Mouse (Mus musculus) MN1 (cell line): ENCODE data around the gene Gng10.

Source experiments
- DNase-seq: peaks from one replicate; pipeline ENCODE4 v3.0.0-alpha.2; 2016; ENCODE audit warnings: low spot score

Gng10 gene

DNA sequence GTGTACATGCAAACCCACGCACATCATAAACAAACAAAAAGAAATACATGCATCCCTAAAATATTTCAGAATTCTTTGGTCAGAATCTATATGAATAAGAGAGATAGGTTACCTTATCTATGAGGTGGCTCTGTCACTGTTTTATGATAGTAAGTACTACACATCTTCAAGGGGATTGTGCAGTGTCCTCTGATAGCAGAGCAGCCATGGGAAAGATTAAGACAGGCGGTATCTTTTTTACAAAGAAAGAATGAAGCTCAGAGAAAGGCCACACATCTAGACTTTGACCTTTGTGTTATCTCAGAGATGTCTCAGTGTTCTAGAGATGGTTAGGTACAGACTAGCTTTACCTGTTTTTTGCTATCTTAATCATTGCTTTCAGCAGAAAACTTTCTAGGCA lies 18.0 kb upstream of the Gng10 start:
- DNase-seq: no peak

DNA sequence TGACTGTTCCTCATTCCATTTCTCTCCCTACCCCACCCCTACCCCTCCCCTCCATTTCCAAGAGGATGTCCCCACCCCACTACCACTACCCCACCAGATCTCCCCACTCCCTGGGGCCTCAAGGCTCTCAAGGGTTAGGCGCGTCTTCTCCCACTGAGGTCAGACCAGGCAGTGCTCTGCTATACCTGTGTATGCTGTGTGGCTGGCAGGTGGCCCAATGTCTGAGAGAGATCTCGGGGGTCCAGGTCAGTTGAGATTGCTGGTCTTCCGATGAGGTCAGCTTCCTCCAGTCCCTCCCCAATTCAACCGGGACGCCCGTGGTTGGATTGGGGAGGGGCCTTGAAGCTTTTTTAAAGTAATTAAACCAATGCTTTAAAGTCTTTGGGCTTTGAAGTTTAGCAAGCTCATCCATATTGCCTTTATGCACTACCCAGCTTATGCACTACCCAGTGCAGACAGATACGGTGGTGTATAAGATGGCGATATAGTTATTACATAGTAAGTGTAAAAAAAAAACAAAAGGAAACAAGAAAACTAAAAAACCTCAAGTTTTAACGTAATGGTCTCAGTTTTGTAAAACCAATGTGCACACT lies 467 bp upstream of the Gng10 start:
- peak; percentile 13 for DNase-seq

DNA sequence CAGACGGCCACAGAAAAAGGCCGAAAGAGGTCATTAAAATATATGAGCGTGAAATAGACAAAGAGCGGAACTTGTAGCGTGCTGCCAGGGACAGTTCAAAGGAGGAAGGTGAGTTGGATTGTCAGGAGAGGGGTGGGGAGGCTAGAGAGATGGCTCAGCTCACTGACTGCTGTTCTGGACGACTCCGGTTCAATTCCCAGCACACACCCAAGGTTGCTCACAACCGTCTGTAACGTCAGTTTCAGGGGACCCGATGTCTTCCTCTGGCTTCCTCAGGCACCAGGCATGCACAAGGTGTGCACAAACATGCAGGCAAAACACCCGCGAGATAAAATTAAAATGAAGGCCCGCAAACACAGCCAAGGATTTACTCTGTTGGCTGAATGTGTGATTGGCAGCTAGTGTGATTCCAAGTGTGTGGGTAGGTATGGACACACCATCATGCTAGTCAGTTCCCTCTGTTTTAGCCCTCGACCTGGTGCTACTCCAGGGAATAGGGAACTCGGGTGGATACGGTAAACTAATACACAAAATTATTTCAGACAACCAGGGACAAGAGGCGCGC lies 980 bp downstream of the Gng10 start:
- DNase-seq: no peak

DNA sequence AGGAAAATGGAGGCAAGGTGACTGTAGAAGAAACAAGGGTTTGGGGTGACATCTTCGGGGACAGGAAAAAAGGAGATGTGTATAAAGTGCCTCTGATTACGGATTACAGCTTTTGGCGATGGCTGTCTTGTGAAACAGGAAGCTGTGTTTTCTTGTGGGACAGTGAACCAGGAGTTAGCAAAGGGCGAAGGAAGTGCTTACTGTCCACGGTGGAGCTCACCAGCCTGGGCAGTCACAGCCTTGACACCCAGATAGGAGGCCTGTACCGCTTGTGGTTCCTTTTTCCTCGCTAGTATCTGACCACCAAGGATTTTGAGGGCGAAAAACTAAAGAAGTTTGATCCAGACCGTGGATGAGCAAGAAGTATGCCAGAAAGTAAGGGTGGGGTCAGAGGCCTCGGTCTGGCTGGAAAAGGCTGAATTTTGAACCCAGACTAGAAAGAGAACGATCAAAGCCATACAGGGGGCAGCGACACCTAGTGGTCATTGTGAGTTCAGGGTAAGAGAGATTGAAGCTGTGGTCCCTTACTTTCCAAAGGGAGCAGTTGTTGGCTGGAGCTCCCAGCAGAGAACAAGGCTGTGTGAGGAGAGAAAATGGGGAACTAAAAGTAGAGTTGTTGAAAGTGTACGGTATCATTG lies 1.7 kb downstream of the Gng10 start:
- DNase-seq: peak; percentile 71

DNA sequence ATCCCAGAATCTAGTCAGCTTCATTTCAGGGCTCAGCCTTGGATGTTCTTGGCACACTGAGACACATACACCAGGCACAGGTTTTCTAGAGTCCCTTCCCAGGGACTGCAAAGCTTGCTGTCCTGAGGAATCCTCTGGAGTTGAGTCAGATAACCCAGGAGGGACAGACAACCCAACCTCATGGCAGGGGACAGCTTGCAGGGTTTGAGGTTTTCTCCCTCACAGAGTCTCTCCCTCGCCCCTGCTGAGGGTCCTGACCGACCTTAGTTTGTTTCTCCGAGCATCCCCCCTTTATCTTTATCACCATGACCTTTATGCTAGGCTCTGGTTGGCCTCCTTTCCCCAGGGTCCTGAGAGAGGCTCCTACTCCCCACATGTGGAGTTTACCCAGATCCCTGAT lies 2.6 kb downstream of the Gng10 start:
- no peak for DNase-seq

DNA sequence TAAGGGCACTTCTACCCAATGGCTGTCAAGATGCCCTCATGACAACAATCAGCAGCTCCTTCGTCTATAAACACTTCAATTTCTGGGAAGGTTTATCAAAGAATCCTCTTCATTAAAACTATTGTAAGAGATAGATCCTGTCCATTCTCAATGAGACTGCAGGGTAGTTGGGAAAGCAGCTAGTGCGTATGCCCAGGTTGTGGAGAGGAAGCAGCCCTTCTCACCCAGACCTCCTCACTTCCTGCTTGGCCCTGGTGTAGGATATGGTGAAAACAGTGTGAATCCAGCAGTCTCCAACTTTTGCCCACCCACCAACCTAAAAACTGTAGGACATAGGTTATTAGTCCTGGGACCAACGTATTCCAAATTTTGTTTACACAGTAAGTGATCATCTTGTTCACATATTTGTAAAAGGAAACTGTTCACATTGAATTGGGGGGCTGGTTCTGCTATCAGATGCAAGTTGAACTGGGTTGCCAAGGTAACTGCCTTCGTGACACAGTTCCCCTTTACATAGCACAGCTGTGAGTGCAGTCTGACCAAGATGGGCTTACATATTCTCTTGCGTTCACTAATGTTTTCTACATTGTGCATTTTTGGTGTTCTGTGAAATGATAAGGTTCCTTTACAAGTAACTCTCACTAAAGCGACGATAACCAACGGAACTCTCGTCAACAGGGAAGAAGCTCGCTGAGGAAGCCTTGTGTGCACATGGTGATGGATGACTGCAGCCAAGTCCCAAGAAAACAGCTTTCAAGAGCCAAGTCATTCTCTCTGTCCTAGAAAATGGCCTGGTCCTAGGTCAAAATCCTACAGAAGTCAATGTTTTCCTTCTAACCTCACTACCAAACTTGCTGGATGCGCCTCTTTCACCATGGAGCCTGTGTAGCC lies 5.8 kb downstream of the Gng10 start:
- no peak for DNase-seq

DNA sequence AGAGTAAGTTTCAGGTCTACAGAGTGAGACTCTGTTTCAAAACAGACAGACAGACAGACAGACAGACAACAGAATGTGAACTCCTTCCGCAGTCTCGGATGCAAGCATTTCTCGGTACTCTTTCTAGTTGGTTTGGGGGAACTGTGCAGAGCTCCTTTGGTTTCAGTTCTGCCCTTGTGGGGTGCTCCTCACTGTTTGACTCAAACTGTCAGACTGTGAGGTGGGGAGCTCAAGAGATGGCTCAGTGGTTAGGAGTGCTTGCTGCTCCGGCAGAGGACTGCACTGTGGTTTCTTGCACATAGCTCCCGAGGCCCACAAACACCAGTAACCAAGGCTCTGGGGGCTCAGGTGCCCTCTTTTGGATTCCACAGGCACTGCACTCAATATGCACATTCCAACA lies 8.2 kb downstream of the Gng10 start:
- DNase-seq: no peak

DNA sequence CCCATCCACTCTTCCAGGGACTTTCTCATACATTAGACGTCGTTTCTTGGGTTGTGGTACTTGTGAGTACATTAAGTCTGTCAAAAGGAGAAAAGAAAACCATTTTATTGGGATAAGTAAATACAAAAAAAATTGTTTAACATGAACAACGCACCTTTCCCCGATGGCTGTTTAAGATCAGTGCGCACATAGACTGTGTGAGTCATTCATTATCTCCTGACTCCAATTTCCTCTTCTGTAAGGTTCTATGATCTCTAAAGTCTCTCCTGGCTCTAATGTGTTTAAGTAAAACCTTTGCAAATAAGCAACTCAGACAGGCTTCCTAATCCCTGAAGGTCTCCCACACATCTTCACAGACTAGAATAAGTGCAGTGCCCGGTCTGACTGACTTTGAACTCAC lies 9.0 kb downstream of the Gng10 start:
- no peak for DNase-seq

DNA sequence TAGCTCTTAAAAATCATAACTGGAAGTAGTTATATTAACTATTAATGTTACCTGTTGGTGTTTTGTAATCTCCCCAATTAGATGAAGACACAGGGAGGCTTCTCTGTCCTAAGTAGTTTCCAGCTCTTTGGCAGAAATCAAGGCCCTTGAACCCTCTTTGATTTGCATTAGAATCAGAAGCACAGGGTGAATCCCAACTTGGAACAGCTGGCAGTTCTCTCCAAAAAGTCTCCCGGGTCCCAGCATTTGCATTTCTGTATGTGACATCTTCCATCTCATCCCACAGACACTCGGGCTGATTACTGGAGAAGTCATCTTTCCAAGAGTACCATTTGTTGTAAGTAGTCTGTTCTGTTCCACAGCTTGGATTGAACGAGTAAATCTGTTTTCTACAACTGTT lies 12.3 kb downstream of the Gng10 start:
- DNase-seq: no peak

DNA sequence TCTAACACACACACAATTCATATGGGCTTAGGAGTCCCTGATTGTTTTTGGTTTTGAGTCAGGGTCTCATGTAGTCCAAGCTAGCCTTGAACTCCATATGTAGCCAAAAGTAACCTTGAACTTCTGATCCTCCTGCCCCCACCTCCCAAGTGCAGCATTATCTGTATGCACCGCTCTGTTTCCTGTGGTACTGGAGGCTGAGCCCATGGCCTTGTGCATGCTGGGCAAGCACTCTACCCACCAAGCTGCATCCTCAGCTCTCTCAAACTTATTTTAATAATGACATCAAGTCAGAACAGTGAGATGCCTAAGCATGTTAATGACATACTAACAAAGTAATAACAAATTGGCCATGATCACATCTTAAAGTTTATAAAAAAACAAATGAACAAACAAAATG lies 16.2 kb downstream of the Gng10 start:
- no peak for DNase-seq

DNA sequence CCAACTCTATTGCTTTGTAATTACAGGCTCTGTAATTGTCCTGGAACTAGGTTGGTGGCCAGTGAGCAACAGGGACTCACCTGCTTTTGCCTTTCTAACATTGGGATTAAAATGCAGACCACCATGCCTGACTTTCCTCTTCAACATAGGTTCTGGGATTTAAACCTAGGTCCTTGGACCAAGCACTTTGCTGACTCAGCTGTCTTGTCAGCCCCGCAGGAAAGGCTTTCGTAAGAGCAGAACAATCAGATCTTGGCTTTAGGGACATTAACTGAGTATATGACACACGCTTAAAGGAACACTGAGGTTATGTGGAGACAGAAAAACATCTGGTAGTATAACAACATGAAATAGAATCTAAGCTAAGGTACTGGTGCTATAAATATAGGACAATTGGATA lies 23.0 kb downstream of the Gng10 start:
- no peak for DNase-seq

DNA sequence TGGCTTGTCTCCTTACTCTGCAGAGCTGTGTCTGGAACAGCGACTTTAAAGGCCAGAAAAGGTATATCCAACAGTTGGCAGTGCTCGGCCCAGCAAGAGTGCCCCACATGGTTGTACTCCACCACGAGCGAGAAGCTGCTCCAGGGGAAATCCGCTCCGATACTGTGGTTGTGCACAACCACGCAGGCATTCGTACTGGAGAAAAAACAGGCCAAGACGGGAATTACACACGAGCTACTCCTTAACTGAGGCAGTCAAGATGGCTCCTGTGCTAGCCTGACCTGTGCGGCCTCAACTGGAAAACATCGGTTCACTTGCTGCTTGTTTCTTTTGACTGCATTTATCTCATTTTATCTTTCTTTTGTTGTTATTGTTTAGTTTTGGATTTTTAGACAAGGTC lies 27.6 kb downstream of the Gng10 start:
- no peak for DNase-seq

DNA sequence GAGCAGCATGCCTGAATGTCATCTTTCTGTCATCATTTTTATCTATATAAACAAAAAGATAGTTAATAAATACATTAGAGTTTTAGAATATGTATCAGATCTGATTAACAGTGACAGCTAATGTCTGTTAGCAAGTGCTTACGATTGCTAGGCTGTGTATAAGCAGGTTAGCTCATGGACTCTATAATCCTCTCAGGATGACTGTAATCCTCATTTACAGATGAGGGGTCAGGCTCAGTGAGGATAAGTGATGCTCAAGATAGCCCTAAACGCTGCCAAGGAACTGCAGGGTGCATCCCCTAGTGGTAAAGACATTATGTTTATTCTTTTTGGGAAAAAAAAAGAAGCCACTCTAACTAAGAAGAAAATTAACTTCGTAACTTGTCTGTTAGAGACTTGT lies 34.4 kb downstream of the Gng10 start:
- DNase-seq: no peak

DNA sequence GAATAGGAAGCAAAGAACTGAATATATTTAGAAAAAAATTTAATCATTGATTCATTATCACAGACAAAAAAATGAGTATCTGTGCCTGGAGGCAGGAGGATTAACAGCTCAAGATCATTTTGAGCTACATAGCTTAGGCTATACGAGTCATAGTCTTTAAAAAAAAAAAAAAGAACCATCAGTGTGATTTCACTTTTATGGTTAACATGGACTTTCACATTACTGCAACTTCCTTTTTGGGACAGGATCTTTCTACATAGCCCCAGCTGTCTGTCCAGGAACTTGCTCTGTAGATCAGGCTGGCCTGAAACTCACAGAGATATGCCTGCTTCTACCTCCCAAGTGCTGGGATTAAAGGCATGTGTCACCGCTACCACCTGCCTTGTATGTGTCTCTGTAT lies 48.5 kb downstream of the Gng10 start:
- no peak for DNase-seq

DNA sequence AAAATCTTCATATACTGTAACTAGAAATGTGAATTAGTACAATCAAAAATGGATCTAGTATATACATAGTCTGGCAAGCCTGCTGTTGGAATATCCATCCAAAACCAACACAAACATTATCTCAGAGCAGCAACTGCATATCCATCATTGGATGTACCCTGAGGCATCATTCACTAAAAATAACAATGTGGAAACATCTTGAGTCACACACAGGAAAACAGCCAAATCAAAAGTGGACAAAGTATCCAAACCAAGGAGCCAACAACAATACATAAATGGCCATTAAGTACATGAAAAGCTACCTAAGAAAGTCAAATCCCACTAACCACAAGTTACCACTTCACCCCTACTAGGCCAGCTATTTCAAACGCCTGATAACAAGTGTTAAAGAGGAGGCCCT lies 54.5 kb downstream of the Gng10 start:
- DNase-seq: no peak
